Mouse (Mus musculus): ENCODE measurements around the gene Psme3.

- peak; percentile 92 for TF ChIP-seq CTCF (IDR thresholded peaks at IDR 0.05; ENCODE audit: low read depth, low read length)
- TF ChIP-seq POLR2A (IDR thresholded peaks at IDR 0.05; ENCODE audit: insufficient read depth, low read length): no peak
- peak; percentile 47; the same call in 1 of the 2 replicates for TF ChIP-seq EP300 (IDR thresholded peaks at IDR 0.05; ENCODE audit: insufficient read depth, low read depth, low read length)
Measured at GRCm38 (mm10) chr11:101302004-101302798, 13.8 kb upstream of the Psme3 start, which contains the start of gene Becn1.

All from ES-Bruce4 (cell line).